17 mouse cellular contexts compared by ENCODE assay signal in the genomic region with DNA sequence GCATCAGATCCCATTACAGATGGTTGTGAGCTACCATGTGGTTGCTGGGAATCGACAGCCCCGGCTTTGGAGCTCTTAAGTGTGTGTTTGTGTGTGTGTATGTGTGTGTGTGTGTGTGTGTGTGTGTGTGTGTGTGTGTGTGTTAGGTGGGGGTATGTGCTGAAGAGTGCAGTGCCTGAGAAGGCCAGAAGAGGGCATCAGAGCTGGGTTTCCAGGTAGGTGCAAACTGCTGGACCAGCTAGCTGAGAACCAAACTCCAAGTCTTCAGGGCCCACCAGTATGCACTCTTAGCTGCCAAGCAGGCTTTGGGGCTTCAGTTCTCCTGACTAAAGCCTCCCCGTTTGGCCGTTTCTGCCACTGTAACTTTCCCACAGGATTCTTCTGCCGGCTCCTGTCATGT. TPM values are rescaled to one million over a fixed set of nuclear protein-coding genes. Genes with fewer than 3 reads are reported as not detected.
A peak's percentile ranks its signal among the peaks of the same experiment; 100 is the strongest.
DNase-seq lines count a peak whose midpoint lies in the region; ATAC-seq and TF ChIP-seq lines count a peak whose summit lies in the region.
"Had no signal": no experiment of that assay in that cellular context is flagged by ENCODE, and none has a peak within 500 bp of the region (broad histone marks: within the 10 kb centered on the region; RNA-seq: fewer than 3 reads in every experiment).

No protein-coding gene starts in this region.

- TF ChIP-seq POLR2A in lung, adult 2 months (IDR thresholded peaks at IDR 0.05; ENCODE audit: borderline replicate concordance, extremely low read depth, low read depth, low read length), result no peak
- TF ChIP-seq POLR2A in embryonic fibroblast, embryonic 13.5 days (IDR thresholded peaks at IDR 0.05; ENCODE audit: low read depth, low read length), result no peak

- no peak for ATAC-seq in forebrain, postnatal 0 days
- no peak for ATAC-seq in intestine, embryonic 16.5 days
- ATAC-seq: forebrain, embryonic 14.5 days had no signal

- no peaks in the 10 kb centered on the region for H3K27me3 ChIP-seq in forebrain, postnatal 0 days (ENCODE audit: insufficient read depth, low read length)
- no peaks in the 10 kb centered on the region for H3K27me3 ChIP-seq in forebrain, embryonic 10.5 days (ENCODE audit: poor library complexity, severe bottlenecking)
- H3K27me3 ChIP-seq in intestine, embryonic 16.5 days (replicated peaks; ENCODE audit: control insufficient read depth, insufficient read depth, low read length), result no peaks in the 10 kb centered on the region
- H3K27me3 ChIP-seq: liver, embryonic 15.5 days; midbrain, embryonic 12.5 days; neural tube, embryonic 15.5 days had no signal

- no peaks in the 10 kb centered on the region for H3K4me1 ChIP-seq in forebrain, postnatal 0 days (ENCODE audit: insufficient read depth)
- no peaks in the 10 kb centered on the region for H3K4me1 ChIP-seq in forebrain, embryonic 10.5 days
- H3K4me1 ChIP-seq in lung, adult 2 months (ENCODE audit: control insufficient read depth, insufficient read depth, low read length), result 0 out of 2 replicates have a peak, but pooled peaks cover 3% of the 10 kb centered on the region
- 0 out of 2 replicates have a peak, but pooled peaks cover 3% of the 10 kb centered on the region for H3K4me1 ChIP-seq in embryonic fibroblast, embryonic 13.5 days (ENCODE audit: control insufficient read depth, insufficient read depth, low read length)
- H3K4me1 ChIP-seq in intestine, embryonic 16.5 days (ENCODE audit: control insufficient read depth, insufficient read depth, low read length), result peaks cover 5% of the 10 kb centered on the region; the same call in 1 of the 2 replicates
- H3K4me1 ChIP-seq: midbrain, embryonic 12.5 days; neural tube, embryonic 15.5 days had no signal

- DNase-seq in forebrain, postnatal 0 days, result no peak
- no peak for DNase-seq in forebrain, embryonic 10.5 days (ENCODE audit: extremely low spot score, low spot score)
- DNase-seq in lung, adult 2 months, result no peak
- DNase-seq in lung, postnatal 14 days, result no peak
- peak; percentile 25 to 49 for DNase-seq in CD8-positive naive resting alpha-beta T cell, adult 2 months (ENCODE audit: low read depth in 2 of 2, low spot score in 2 of 2)
- no peak for DNase-seq in ovary, postnatal 10 days (ENCODE audit: low spot score)
- DNase-seq: cerebellum, adult 9-11 months; heart, postnatal 14 days; kidney, adult 18-20 months; right cerebral cortex, postnatal 25 days had no signal

- H3K4me3 ChIP-seq in forebrain, postnatal 0 days (ENCODE audit: low read depth, low read length), result no peak overlapping the region
- H3K4me3 ChIP-seq in forebrain, embryonic 10.5 days, result no peak overlapping the region
- H3K4me3 ChIP-seq in lung, adult 2 months (replicated peaks; ENCODE audit: extremely low read depth, low read depth, low read length), result no peak overlapping the region
- no peak overlapping the region for H3K4me3 ChIP-seq in embryonic fibroblast, embryonic 13.5 days (ENCODE audit: insufficient read depth, low read length)
- H3K4me3 ChIP-seq in intestine, embryonic 16.5 days (ENCODE audit: low read length), result no peak overlapping the region
- H3K4me3 ChIP-seq: embryonic facial prominence, embryonic 10.5 days; liver, embryonic 15.5 days; midbrain, embryonic 12.5 days; neural tube, embryonic 15.5 days had no signal

- H3K4me2 ChIP-seq in forebrain, postnatal 0 days (ENCODE audit: low read depth), result no peak overlapping the region
- H3K4me2 ChIP-seq in intestine, embryonic 16.5 days (ENCODE audit: low read depth, low read length), result no peak overlapping the region
- H3K4me2 ChIP-seq: liver, embryonic 15.5 days; midbrain, embryonic 12.5 days; neural tube, embryonic 15.5 days had no signal

- H3K9me3 ChIP-seq in forebrain, postnatal 0 days (ENCODE audit: low read length), result no peaks in the 10 kb centered on the region
- H3K9me3 ChIP-seq in forebrain, embryonic 10.5 days, result 0 out of 2 replicates have a peak, but pooled peaks cover 3% of the 10 kb centered on the region
- no peaks in the 10 kb centered on the region for H3K9me3 ChIP-seq in intestine, embryonic 16.5 days (ENCODE audit: control insufficient read depth, low read length)
- H3K9me3 ChIP-seq: embryonic facial prominence, embryonic 10.5 days; liver, embryonic 15.5 days; neural tube, embryonic 15.5 days had no signal

- no peak overlapping the region for H3K9ac ChIP-seq in forebrain, postnatal 0 days
- no peak overlapping the region for H3K9ac ChIP-seq in intestine, embryonic 16.5 days (ENCODE audit: low read depth, low read length)
- H3K9ac ChIP-seq: liver, embryonic 15.5 days; midbrain, embryonic 12.5 days; neural tube, embryonic 15.5 days had no signal

- TF ChIP-seq CTCF in forebrain, postnatal 0 days (IDR thresholded peaks at IDR 0.05; ENCODE audit: low read depth), result peak; percentile 36
- TF ChIP-seq CTCF in lung, adult 2 months (IDR thresholded peaks at IDR 0.05; ENCODE audit: insufficient read depth, low read length), result peak; percentile 40; the same call in 1 of the 2 replicates
- peak; percentile 16; the same call in 1 of the 2 replicates for TF ChIP-seq CTCF in embryonic fibroblast, embryonic 13.5 days (IDR thresholded peaks at IDR 0.05; ENCODE audit: borderline replicate concordance, insufficient read depth, low read length)

- H3K36me3 ChIP-seq in forebrain, postnatal 0 days (ENCODE audit: insufficient read depth), result no peaks in the 10 kb centered on the region
- no peaks in the 10 kb centered on the region for H3K36me3 ChIP-seq in forebrain, embryonic 10.5 days (replicated peaks)
- H3K36me3 ChIP-seq in intestine, embryonic 16.5 days (ENCODE audit: control insufficient read depth, insufficient read depth, low read length), result no peaks in the 10 kb centered on the region
- H3K36me3 ChIP-seq: embryonic facial prominence, embryonic 10.5 days; liver, embryonic 15.5 days; midbrain, embryonic 12.5 days; neural tube, embryonic 15.5 days had no signal

- no peak overlapping the region for H3K27ac ChIP-seq in forebrain, postnatal 0 days (ENCODE audit: low read depth, low read length)
- no peak overlapping the region for H3K27ac ChIP-seq in forebrain, embryonic 10.5 days
- H3K27ac ChIP-seq in embryonic fibroblast, embryonic 13.5 days (ENCODE audit: insufficient read depth, low read length), result no peak overlapping the region
- no peak overlapping the region for H3K27ac ChIP-seq in intestine, embryonic 16.5 days (ENCODE audit: low read length)
- H3K27ac ChIP-seq: embryonic facial prominence, embryonic 10.5 days; liver, embryonic 15.5 days; midbrain, embryonic 12.5 days; neural tube, embryonic 15.5 days had no signal

- WGBS in forebrain, postnatal 0 days, result 97% methylated on average over 5 of the region's 5 CpGs
- WGBS in forebrain, embryonic 10.5 days, result 95% methylated on average over 5 of the region's 5 CpGs
- 82% methylated on average over 5 of the region's 5 CpGs for WGBS in lung, adult 2 months
- 90% methylated on average over 5 of the region's 5 CpGs for WGBS in intestine, embryonic 16.5 days

RNA-seq across cellular contexts. Expression of gene Rgs10, which starts 10.3 kb away (rescaled TPM):
- 53.2 and 54.5 TPM in 2 replicates for total RNA-seq in forebrain, postnatal 0 days (2014; rRNA removed)
- polyA plus RNA-seq in forebrain, postnatal 0 days (2015; fragmentation: Nextera tagmentation; extraction: Ambion mirVana), result 51.7 and 64.2 TPM in 2 replicates
- polyA plus RNA-seq in forebrain, embryonic 10.5 days (2016; fragmentation: Nextera tagmentation; extraction: Ambion mirVana), result 4.8 and 5.9 TPM in 2 replicates
- 11.1 and 13.7 TPM in 2 replicates for polyA plus RNA-seq in lung, adult 2 months (2012; rRNA removed)
- 15.8 and 26.6 TPM in 2 replicates for polyA plus RNA-seq in embryonic fibroblast, embryonic 13.5 days (2011; ENCODE audit: insufficient read length, low read depth, missing spikeins)
- 28.1 and 30.3 TPM in 2 replicates for polyA plus RNA-seq in intestine, embryonic 16.5 days (2015; fragmentation: Nextera tagmentation; extraction: Ambion mirVana)

RNA-seq across cellular contexts. Expression of gene Tial1, which starts 53.3 kb away (rescaled TPM):
- 60.9 and 76.7 TPM in 2 replicates for total RNA-seq in forebrain, postnatal 0 days (2014; rRNA removed)
- polyA plus RNA-seq in forebrain, postnatal 0 days (2015; fragmentation: Nextera tagmentation; extraction: Ambion mirVana), result 17.3 and 22.5 TPM in 2 replicates
- polyA plus RNA-seq in forebrain, embryonic 10.5 days (2016; fragmentation: Nextera tagmentation; extraction: Ambion mirVana), result 27.1 and 27.8 TPM in 2 replicates
- 16.4 and 27.5 TPM in 2 replicates for polyA plus RNA-seq in lung, adult 2 months (2012; rRNA removed)
- 111 and 123 TPM in 2 replicates for polyA plus RNA-seq in embryonic fibroblast, embryonic 13.5 days (2011; ENCODE audit: insufficient read length, low read depth, missing spikeins)
- 15.9 and 19.0 TPM in 2 replicates for polyA plus RNA-seq in intestine, embryonic 16.5 days (2015; fragmentation: Nextera tagmentation; extraction: Ambion mirVana)

Comparison
In these comparisons a context has a peak if more than half of its experiments do, and no peak if none do; other contexts are left out.
1. DNase-seq: peak in CD8-positive naive resting alpha-beta T cell, adult 2 months (2 of 2); none in forebrain, postnatal 0 days (single experiment), forebrain, embryonic 10.5 days (single experiment), lung, adult 2 months (single experiment), lung, postnatal 14 days (single experiment) and ovary, postnatal 10 days (single experiment).
2. Peak in every context shown above with its lines, with median percentiles within 50 percentile points of each other: CTCF ChIP-seq.